ENCODE assay signal across 9 mouse cellular contexts in genomic region chr1:36595167-36595931, GRCm38 (mm10). TPM values are rescaled to one million over a fixed set of nuclear protein-coding genes. Genes with fewer than 3 reads are reported as not detected.
A peak's percentile ranks its signal among the peaks of the same experiment; 100 is the strongest.
DNase-seq lines count a peak whose midpoint lies in the region; ATAC-seq lines count a peak whose summit lies in the region.
"Had no signal": no experiment of that assay in that cellular context is flagged by ENCODE, and none has a peak within 500 bp of the region (broad histone marks: within the 10 kb centered on the region; RNA-seq: fewer than 3 reads in every experiment).

No protein-coding gene starts in this region.

- no peak overlapping the region for H3K4me3 ChIP-seq in kidney, embryonic 15.5 days (replicated peaks)
- H3K4me3 ChIP-seq in embryonic facial prominence, embryonic 11.5 days (ENCODE audit: low read depth, low read length): no peak overlapping the region
- no peak overlapping the region for H3K4me3 ChIP-seq in hindbrain, embryonic 16.5 days (ENCODE audit: low read length)
- no peak overlapping the region for H3K4me3 ChIP-seq in neural tube, embryonic 14.5 days (ENCODE audit: low read depth, low read length)
- H3K4me3 ChIP-seq: erythroblast, embryonic 14.5 days had no signal

- H3K4me1 ChIP-seq in kidney, embryonic 15.5 days: peaks cover 29% of the 10 kb centered on the region
- no peaks in the 10 kb centered on the region for H3K4me1 ChIP-seq in embryonic facial prominence, embryonic 11.5 days (ENCODE audit: control insufficient read depth, insufficient read depth, low read length)
- H3K4me1 ChIP-seq in hindbrain, embryonic 16.5 days (ENCODE audit: control insufficient read depth, insufficient read depth, low read depth, low read length): peaks cover 13% of the 10 kb centered on the region
- H3K4me1 ChIP-seq in neural tube, embryonic 14.5 days (ENCODE audit: control insufficient read depth, insufficient read depth, low read length): 0 out of 2 replicates have a peak, but pooled peaks cover 4% of the 10 kb centered on the region

- no peak overlapping the region for H3K4me2 ChIP-seq in kidney, embryonic 15.5 days
- H3K4me2 ChIP-seq in embryonic facial prominence, embryonic 11.5 days (ENCODE audit: low read depth, low read length): no peak overlapping the region
- no peak overlapping the region for H3K4me2 ChIP-seq in hindbrain, embryonic 16.5 days (ENCODE audit: low read length)
- no peak overlapping the region for H3K4me2 ChIP-seq in neural tube, embryonic 14.5 days (ENCODE audit: low read depth, low read length)

- WGBS in kidney, embryonic 15.5 days: 64% methylated on average over 10 of the region's 10 CpGs
- 56% methylated on average over 10 of the region's 10 CpGs for WGBS in embryonic facial prominence, embryonic 11.5 days
- 52% methylated on average over 10 of the region's 10 CpGs for WGBS in hindbrain, embryonic 16.5 days
- WGBS in neural tube, embryonic 14.5 days: 70% methylated on average over 10 of the region's 10 CpGs

- H3K9me3 ChIP-seq in kidney, embryonic 15.5 days (replicated peaks): no peaks in the 10 kb centered on the region
- no peaks in the 10 kb centered on the region for H3K9me3 ChIP-seq in embryonic facial prominence, embryonic 11.5 days (replicated peaks; ENCODE audit: control insufficient read depth, low read length)
- H3K9me3 ChIP-seq in hindbrain, embryonic 16.5 days (ENCODE audit: control insufficient read depth, low read length): no peaks in the 10 kb centered on the region
- no peaks in the 10 kb centered on the region for H3K9me3 ChIP-seq in neural tube, embryonic 14.5 days (ENCODE audit: control insufficient read depth, low read length)

- H3K36me3 ChIP-seq in kidney, embryonic 15.5 days: no peaks in the 10 kb centered on the region
- no peaks in the 10 kb centered on the region for H3K36me3 ChIP-seq in embryonic facial prominence, embryonic 11.5 days (replicated peaks; ENCODE audit: control insufficient read depth, insufficient read depth, low read depth, low read length)
- H3K36me3 ChIP-seq in hindbrain, embryonic 16.5 days (ENCODE audit: control insufficient read depth, insufficient read depth, low read length): no peaks in the 10 kb centered on the region
- H3K36me3 ChIP-seq in neural tube, embryonic 14.5 days (ENCODE audit: control insufficient read depth, insufficient read depth, low read length): no peaks in the 10 kb centered on the region

- no peaks in the 10 kb centered on the region for H3K27me3 ChIP-seq in kidney, embryonic 15.5 days
- H3K27me3 ChIP-seq in embryonic facial prominence, embryonic 11.5 days (ENCODE audit: control insufficient read depth, insufficient read depth, low read length): no peaks in the 10 kb centered on the region
- no peaks in the 10 kb centered on the region for H3K27me3 ChIP-seq in hindbrain, embryonic 16.5 days (replicated peaks; ENCODE audit: control insufficient read depth, insufficient read depth, low read length)
- H3K27me3 ChIP-seq in neural tube, embryonic 14.5 days (ENCODE audit: control insufficient read depth, insufficient read depth, low read length): no peaks in the 10 kb centered on the region

- H3K9ac ChIP-seq in kidney, embryonic 15.5 days: no peak overlapping the region
- H3K9ac ChIP-seq in embryonic facial prominence, embryonic 11.5 days (replicated peaks; ENCODE audit: low read length): no peak overlapping the region
- H3K9ac ChIP-seq in hindbrain, embryonic 16.5 days (ENCODE audit: low read depth, low read length): no peak overlapping the region
- no peak overlapping the region for H3K9ac ChIP-seq in neural tube, embryonic 14.5 days (replicated peaks; ENCODE audit: low read depth, low read length)

- no peak for DNase-seq in kidney, adult 9 months
- DNase-seq in embryonic facial prominence, embryonic 11.5 days (ENCODE audit: low spot score): peak; percentile 38
- no peak for DNase-seq in right cerebral cortex, postnatal 25 days
- DNase-seq in layer of hippocampus, postnatal 10 days (ENCODE audit: low spot score in 2 of 2): no peak
- no peak for DNase-seq in cerebellum, adult 8-10 months

- H3K27ac ChIP-seq in kidney, embryonic 15.5 days: peak overlapping the region; percentile 85
- no peak overlapping the region for H3K27ac ChIP-seq in embryonic facial prominence, embryonic 11.5 days (replicated peaks; ENCODE audit: low read depth, low read length)
- peak overlapping the region; percentile 65 for H3K27ac ChIP-seq in hindbrain, embryonic 16.5 days (ENCODE audit: low read depth, low read length)
- H3K27ac ChIP-seq in neural tube, embryonic 14.5 days (ENCODE audit: low read depth, low read length): peak overlapping the region; percentile 39; the same call in 1 of the 2 replicates

- ATAC-seq in kidney, embryonic 15.5 days (replicated peaks; ENCODE audit: low FRiP score): peak; percentile 57; the same call in 1 of the 2 replicates
- no peak; the same call in 1 of the 2 replicates for ATAC-seq in embryonic facial prominence, embryonic 11.5 days (replicated peaks; ENCODE audit: insufficient number of reproducible peaks, low FRiP score, low TSS enrichment, low read depth)
- peak; percentile 62 for ATAC-seq in hindbrain, embryonic 16.5 days
- peak; percentile 50; the same call in 1 of the 2 replicates for ATAC-seq in neural tube, embryonic 14.5 days (ENCODE audit: low read depth)

RNA-seq across cellular contexts. Expression of gene Sema4c, which starts 37.2 kb away (rescaled TPM):
- 19.3 and 23.3 TPM in 2 replicates for polyA plus RNA-seq in kidney, embryonic 15.5 days (2015; fragmentation: Nextera tagmentation; extraction: Ambion mirVana)
- 3.7 and 4.4 TPM in 2 replicates for polyA plus RNA-seq in embryonic facial prominence, embryonic 11.5 days (2014; fragmentation: Nextera tagmentation; extraction: Ambion mirVana)
- polyA plus RNA-seq in hindbrain, embryonic 16.5 days (2015; fragmentation: Nextera tagmentation; extraction: Ambion mirVana): 19.1 and 21.2 TPM in 2 replicates
- 4.0 and 5.2 TPM in 2 replicates for polyA plus RNA-seq in neural tube, embryonic 14.5 days (2014; fragmentation: Nextera tagmentation; extraction: Ambion mirVana)
- 10 to 100 TPM; 21.6 to 24.6 TPM for total RNA-seq in layer of hippocampus, postnatal 10 days (2021)

RNA-seq across cellular contexts. Expression of gene Ankrd39, which starts 48.1 kb away (rescaled TPM):
- 26.2 and 26.3 TPM in 2 replicates for polyA plus RNA-seq in kidney, embryonic 15.5 days (2015; fragmentation: Nextera tagmentation; extraction: Ambion mirVana)
- polyA plus RNA-seq in embryonic facial prominence, embryonic 11.5 days (2014; fragmentation: Nextera tagmentation; extraction: Ambion mirVana): 11.9 and 14.4 TPM in 2 replicates
- 31.0 and 33.8 TPM in 2 replicates for polyA plus RNA-seq in hindbrain, embryonic 16.5 days (2015; fragmentation: Nextera tagmentation; extraction: Ambion mirVana)
- polyA plus RNA-seq in neural tube, embryonic 14.5 days (2014; fragmentation: Nextera tagmentation; extraction: Ambion mirVana): 26.6 and 34.5 TPM in 2 replicates
- 10 to 100 TPM; 10.9 to 15.9 TPM for total RNA-seq in layer of hippocampus, postnatal 10 days (2021)

RNA-seq across cellular contexts. Expression of gene Gm42417, which starts 56.1 kb away (rescaled TPM):
- 0.32 and 0.75 TPM in 2 replicates for polyA plus RNA-seq in kidney, embryonic 15.5 days (2015; fragmentation: Nextera tagmentation; extraction: Ambion mirVana)
- not detected in 2 replicates for polyA plus RNA-seq in embryonic facial prominence, embryonic 11.5 days (2014; fragmentation: Nextera tagmentation; extraction: Ambion mirVana)
- polyA plus RNA-seq in hindbrain, embryonic 16.5 days (2015; fragmentation: Nextera tagmentation; extraction: Ambion mirVana): 0.30 and 0.57 TPM in 2 replicates
- 0.32 and 0.62 TPM in 2 replicates for polyA plus RNA-seq in neural tube, embryonic 14.5 days (2014; fragmentation: Nextera tagmentation; extraction: Ambion mirVana)
- under 1 TPM in 1 of 2 experiments, not detected in 1; 0.18 TPM for total RNA-seq in layer of hippocampus, postnatal 10 days (2021)
- polyA plus RNA-seq: erythroblast, embryonic 14.5 days had no signal

RNA-seq across cellular contexts. Expression of gene Ankrd23, which starts 58.7 kb away (rescaled TPM):
- 21.8 and 22.1 TPM in 2 replicates for polyA plus RNA-seq in kidney, embryonic 15.5 days (2015; fragmentation: Nextera tagmentation; extraction: Ambion mirVana)
- polyA plus RNA-seq in embryonic facial prominence, embryonic 11.5 days (2014; fragmentation: Nextera tagmentation; extraction: Ambion mirVana): 4.6 and 6.0 TPM in 2 replicates
- 12.2 and 19.8 TPM in 2 replicates for polyA plus RNA-seq in hindbrain, embryonic 16.5 days (2015; fragmentation: Nextera tagmentation; extraction: Ambion mirVana)
- polyA plus RNA-seq in neural tube, embryonic 14.5 days (2014; fragmentation: Nextera tagmentation; extraction: Ambion mirVana): 13.0 and 14.9 TPM in 2 replicates
- 1 to 10 TPM; 4.9 to 5.0 TPM for total RNA-seq in layer of hippocampus, postnatal 10 days (2021)
